Mouse (Mus musculus): Measurements from ENCODE around the gene Samsn1. TPM values are rescaled to one million over a fixed set of nuclear protein-coding genes. Genes with fewer than 3 reads are reported as not detected.

Samsn1 gene
- polyA plus RNA-seq, 1 experiment from 2014 or later = 1.8 TPM

DNA sequence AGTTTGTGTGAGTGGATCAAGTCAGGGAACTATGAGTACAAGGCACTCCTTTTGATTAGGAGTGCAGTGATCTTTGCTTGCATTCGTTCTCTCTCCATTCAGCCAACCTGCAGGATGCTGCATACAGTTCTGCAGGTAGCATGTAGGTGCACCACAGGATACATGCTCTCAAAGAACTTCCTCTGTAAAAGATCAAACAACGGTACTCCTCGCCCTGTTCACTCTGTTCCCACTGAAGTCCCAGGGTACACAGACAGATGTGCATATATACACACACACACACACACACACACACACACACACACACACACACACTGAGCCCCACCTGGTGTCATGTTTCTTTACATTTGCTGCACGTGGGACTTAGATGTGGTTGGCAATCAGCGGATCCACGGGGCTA lies 198.9 kb downstream of the Samsn1 start:
- Histone ChIP-seq H3K9ac (replicated peaks; ENCODE audit: low read length) (no peak overlapping the region), H3K4me1 (ENCODE audit: control insufficient read depth, insufficient read depth, low read length) (no peaks in the 10 kb centered on the region), H3K27ac (replicated peaks; ENCODE audit: low read depth, low read length) (no peak overlapping the region), H3K4me2 (ENCODE audit: low read length) (no peak overlapping the region), H3K27me3 (ENCODE audit: control insufficient read depth, insufficient read depth, low read length) (no peaks in the 10 kb centered on the region), H3K4me3 (replicated peaks; ENCODE audit: low read depth, low read length) (no peak overlapping the region), H3K36me3 (ENCODE audit: control insufficient read depth, insufficient read depth, low read length) (no peaks in the 10 kb centered on the region), H3K9me3 (ENCODE audit: control insufficient read depth, low read length) (no peaks in the 10 kb centered on the region)
- DNase-seq (no peak), ATAC-seq (ENCODE audit: low FRiP score, low TSS enrichment) (no peak)
- 74% methylated on average over 6 of the region's 6 CpGs for WGBS

DNA sequence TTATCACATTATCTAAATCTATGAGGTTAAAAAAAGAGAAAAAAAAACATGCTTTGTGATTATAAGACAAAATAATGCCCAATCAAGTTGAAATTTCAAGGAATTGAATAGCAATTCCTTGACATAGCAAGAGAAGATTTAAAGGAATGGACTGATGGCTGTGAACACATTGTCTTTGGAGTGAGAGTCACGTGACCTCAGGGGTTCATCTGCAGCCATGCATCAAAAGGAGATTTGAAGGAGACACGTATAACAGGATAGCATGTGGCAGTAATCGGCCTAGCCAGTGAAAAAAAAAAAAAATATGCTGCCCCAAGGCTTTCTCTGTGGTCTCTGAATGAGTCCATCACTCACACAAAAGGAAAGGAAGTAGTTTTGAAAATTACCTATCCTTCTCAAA lies 201.1 kb downstream of the Samsn1 start:
- DNase-seq = peak; percentile 11
- WGBS = 29% methylated on average over 3 of the region's 3 CpGs
- Histone ChIP-seq H3K9me3 (ENCODE audit: control insufficient read depth, low read length) (no peaks in the 10 kb centered on the region), H3K27me3 (ENCODE audit: control insufficient read depth, insufficient read depth, low read length) (no peaks in the 10 kb centered on the region), H3K4me3 (replicated peaks; ENCODE audit: low read depth, low read length) (no peak overlapping the region), H3K4me1 (ENCODE audit: control insufficient read depth, insufficient read depth, low read length) (no peaks in the 10 kb centered on the region), H3K4me2 (ENCODE audit: low read length) (no peak overlapping the region), H3K27ac (replicated peaks; ENCODE audit: low read depth, low read length) (no peak overlapping the region), H3K9ac (replicated peaks; ENCODE audit: low read length) (no peak overlapping the region), H3K36me3 (ENCODE audit: control insufficient read depth, insufficient read depth, low read length) (no peaks in the 10 kb centered on the region)
- no peak for ATAC-seq (ENCODE audit: low FRiP score, low TSS enrichment)

Measured in midbrain, embryonic 14.5 days (tissue).